Mouse (Mus musculus): Measurements from ENCODE around the gene Amh. TPM values are rescaled to one million over a fixed set of nuclear protein-coding genes. Genes with fewer than 3 reads are reported as not detected.
"Not testable (repeated sequence)": the region's sequence is repeated elsewhere in the genome, so short reads cannot be mapped to it uniquely, and the experiment has no call there.

The Amh gene
- polyA plus RNA-seq, 1 experiment from 2014 or later: not detected

DNA sequence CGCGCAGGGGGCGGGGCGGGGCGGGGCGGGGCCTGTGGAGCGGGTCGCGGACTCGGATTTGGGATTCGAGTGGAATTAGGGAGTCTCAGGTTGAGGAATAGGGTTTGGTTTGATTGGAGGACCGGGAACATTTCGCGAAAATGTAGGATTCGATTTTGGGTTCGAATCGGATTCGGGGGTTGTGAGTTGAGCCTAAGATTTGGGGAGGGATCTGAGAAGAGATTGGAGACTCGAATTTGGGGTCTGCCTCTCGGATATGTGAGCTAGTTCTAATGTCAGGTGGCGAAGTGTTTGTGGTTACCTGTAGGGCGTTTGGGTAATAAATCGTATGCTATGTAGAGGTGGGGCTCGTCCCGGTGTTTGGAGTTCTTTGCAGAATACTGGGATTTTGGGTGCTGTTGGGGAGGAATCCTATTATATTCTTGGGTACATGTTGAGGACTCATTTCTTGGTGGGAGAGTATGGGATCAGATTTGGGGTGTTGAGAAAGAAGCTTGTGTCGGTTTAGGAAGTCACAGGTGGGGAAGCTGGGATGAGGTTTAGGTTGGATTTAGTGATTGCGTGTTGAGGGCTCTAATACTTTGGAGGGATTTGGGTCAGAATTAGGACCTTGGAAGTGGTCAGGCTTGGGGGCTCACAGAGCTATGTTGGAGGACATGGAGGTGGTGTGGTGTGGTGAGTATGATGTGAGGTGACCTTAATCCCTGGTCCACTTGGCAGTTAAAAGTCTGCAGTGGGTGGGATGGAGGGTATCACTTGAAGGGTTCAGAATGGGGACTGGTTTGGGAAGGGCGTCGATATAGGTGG, 22.2 kb downstream of the Amh start:
- Histone ChIP-seq H3K36me3 (peaks cover 22% of the 10 kb centered on the region), H3K27ac (peak overlapping the region; percentile 64; the same call in 1 of the 2 replicates), H3K4me1 (peaks cover 35% of the 10 kb centered on the region), H3K4me3 (peak overlapping the region; percentile 87), H3K9ac (peak overlapping the region; percentile 92), H3K27me3 (replicated peaks) (no peaks in the 10 kb centered on the region), H3K4me2 (replicated peaks) (peak overlapping the region; percentile 99), H3K9me3 (no peaks in the 10 kb centered on the region)
- WGBS: 9% methylated on average over 29 of the region's 29 CpGs
- ATAC-seq (ENCODE audit: low FRiP score, low read depth): no peak

DNA sequence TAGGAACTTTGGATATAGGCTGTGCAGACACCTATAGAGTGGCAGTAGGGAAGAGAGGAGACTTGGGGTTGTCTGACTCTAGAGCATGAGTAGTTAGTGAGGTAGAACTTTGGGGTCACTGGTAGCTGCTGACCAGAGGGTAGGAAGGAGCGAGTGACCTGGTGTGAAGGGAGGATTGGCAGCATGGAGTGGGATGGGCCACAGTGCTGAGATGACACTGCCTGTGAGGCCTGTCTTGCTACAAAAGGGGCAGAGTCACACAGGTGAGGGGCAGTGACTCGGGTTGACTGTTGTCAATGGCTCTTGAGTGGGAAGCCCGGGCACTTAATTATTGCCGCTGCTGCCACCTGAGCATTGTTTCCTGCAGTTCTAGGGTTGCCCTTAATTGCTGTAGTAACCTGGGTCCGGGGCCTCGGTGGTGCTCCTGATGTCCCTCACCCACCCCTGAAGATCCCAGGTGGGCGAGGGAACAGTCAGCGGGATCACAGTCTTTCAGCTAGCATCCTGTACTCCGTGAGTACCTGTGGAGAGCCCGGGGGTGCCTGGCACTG, 22.9 kb downstream of the Amh start:
- H3K27me3 ChIP-seq (replicated peaks): no peaks in the 10 kb centered on the region
- peaks cover 22% of the 10 kb centered on the region for H3K36me3 ChIP-seq
- peak overlapping the region; percentile 99 for H3K4me2 ChIP-seq (replicated peaks)
- H3K27ac ChIP-seq: no peak overlapping the region
- ATAC-seq (ENCODE audit: low FRiP score, low read depth): no peak
- H3K4me3 ChIP-seq: peak overlapping the region; percentile 87
- H3K9me3 ChIP-seq: no peaks in the 10 kb centered on the region
- peaks cover 35% of the 10 kb centered on the region for H3K4me1 ChIP-seq
- peak overlapping the region; percentile 92 for H3K9ac ChIP-seq
- 83% methylated on average over 10 of the region's 10 CpGs for WGBS

DNA sequence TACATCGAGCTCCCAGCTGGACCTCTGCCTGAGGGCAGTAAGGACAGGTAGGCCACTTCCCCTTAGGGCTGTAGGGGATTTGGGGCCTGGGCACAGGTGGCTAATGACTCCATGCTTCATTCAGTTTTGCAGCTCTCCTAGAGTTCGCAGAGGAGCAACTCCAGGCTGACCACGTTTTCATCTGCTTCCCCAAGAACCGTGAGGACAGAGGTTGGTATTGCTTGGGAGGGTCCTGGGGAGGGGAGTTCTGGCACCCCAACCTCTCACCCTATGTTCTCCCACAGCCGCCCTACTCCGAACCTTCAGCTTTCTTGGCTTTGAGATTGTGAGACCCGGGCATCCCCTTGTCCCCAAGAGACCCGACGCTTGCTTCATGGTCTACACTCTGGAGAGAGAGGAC, 23.5 kb downstream of the Amh start:
- Histone ChIP-seq H3K4me2 (replicated peaks) (peak overlapping the region; percentile 99), H3K36me3 (peaks cover 22% of the 10 kb centered on the region), H3K4me3 (peak overlapping the region; percentile 87; the same call in 1 of the 2 replicates), H3K4me1 (peaks cover 35% of the 10 kb centered on the region)
- H3K27me3 ChIP-seq (replicated peaks); H3K27ac ChIP-seq; H3K9me3 ChIP-seq; H3K9ac ChIP-seq; ATAC-seq (ENCODE audit: low FRiP score, low read depth): not testable (repeated sequence)
- WGBS: 87% methylated on average over 9 of the region's 9 CpGs

DNA sequence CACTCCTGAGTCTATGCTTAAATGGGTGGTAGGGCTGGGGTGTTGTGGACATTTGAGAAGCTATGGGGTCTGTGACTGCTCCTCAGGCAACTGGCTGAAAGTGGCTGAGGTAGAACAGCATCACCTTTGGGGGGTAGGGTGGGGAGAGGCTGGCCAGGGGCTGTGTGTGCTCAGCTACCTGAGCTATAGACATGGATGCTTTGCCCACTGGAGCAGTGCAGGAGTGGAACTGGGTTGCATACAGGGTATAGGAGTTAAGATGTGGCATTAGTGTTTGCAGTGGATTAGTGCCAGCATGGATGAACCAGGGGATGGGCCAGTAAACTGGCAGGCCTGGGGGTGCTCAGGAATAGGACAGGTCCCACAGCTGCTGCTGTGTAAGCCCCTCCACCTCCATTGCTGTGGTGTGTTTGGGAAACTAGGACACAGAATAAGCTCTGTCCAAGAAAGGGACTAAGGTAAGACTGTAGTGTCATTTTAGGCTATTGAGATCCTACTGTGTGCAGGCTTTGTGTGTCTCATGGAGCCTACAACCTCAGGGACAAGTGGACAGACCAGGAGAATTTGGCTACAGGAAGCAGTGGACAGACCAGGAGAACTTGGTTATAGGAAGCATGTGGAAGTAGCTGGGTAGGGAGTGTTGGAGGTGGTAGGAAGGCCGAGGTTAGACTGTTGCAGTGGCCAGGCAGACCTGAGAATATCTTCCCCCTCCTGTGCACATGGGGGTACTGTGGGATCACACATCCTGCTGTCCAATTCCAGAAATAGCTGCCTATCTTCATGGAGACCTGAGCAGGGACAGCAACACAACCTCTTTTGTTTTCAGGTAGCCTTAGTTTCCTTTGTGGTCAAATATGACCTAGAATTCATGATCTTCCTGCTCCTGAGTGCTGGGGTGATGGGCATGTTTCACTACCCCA, 24.6 kb downstream of the Amh start:
- WGBS: 78% methylated on average over 1 of the region's 1 CpGs
- Histone ChIP-seq H3K9ac (no peak overlapping the region), H3K4me1 (peaks cover 35% of the 10 kb centered on the region), H3K27me3 (replicated peaks) (peaks cover 16% of the 10 kb centered on the region), H3K9me3 (0 out of 2 replicates have a peak, but pooled peaks cover under 1% of the 10 kb centered on the region), H3K4me2 (replicated peaks) (no peak overlapping the region), H3K36me3 (peaks cover 22% of the 10 kb centered on the region), H3K27ac (no peak overlapping the region), H3K4me3 (no peak overlapping the region)
- ATAC-seq (ENCODE audit: low FRiP score, low read depth): no peak

DNA sequence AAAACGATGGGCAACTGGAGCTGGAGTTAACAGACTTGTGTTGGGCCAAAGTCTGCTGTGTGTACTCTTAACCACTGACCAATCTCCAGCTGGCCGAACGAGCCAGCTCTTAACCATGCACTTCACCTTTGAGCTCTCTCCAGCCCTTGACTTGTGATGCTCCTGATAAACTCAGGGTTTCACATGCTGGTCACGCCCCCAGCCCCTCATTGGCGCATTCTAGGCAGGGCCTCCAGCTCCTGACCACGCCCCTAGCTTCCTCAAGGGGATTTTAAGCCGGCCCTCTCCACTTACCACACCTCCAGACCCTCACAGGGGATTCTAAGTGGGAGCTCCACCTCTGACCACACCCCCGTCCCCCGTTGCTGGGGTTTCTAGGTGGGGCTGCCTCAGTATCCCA, 26.1 kb downstream of the Amh start:
- Histone ChIP-seq H3K9me3 (0 out of 2 replicates have a peak, but pooled peaks cover 6% of the 10 kb centered on the region), H3K27ac (no peak overlapping the region), H3K4me1 (peaks cover 35% of the 10 kb centered on the region), H3K9ac (no peak overlapping the region), H3K4me2 (replicated peaks) (peak overlapping the region; percentile 16; the same call in 1 of the 2 replicates), H3K27me3 (replicated peaks) (peaks cover 32% of the 10 kb centered on the region), H3K4me3 (no peak overlapping the region; the same call in 1 of the 2 replicates), H3K36me3 (peaks cover 22% of the 10 kb centered on the region)
- 2% methylated on average over 9 of the region's 9 CpGs for WGBS
- ATAC-seq (ENCODE audit: low FRiP score, low read depth): no peak

DNA sequence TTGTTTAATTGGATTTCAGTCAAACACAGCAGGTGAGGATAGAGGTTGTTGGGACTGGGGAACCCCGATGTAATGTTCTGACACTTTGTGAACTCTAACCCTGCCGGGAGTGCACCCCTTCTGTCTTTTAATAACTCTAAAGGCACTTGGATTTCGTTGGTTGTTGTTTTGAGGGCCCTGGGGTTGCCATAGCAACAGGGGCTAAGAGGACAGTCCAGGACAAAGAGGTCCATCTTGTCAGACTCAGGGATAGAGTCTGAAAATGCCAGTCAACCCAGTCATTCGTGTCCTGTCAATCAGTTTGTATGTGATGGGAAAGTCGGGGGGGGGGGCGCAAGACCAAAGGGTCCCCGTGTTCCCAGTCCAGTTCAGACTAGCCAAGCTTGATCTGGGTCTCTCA, 27.8 kb downstream of the Amh start:
- Histone ChIP-seq H3K9me3 (0 out of 2 replicates have a peak, but pooled peaks cover 6% of the 10 kb centered on the region), H3K4me1 (peaks cover 29% of the 10 kb centered on the region), H3K27ac (no peak overlapping the region), H3K36me3 (peaks cover 22% of the 10 kb centered on the region), H3K4me2 (replicated peaks) (no peak overlapping the region), H3K27me3 (replicated peaks) (peaks cover 36% of the 10 kb centered on the region), H3K9ac (no peak overlapping the region), H3K4me3 (no peak overlapping the region)
- ATAC-seq (ENCODE audit: low FRiP score, low read depth): no peak
- 58% methylated on average over 7 of the region's 7 CpGs for WGBS

DNA sequence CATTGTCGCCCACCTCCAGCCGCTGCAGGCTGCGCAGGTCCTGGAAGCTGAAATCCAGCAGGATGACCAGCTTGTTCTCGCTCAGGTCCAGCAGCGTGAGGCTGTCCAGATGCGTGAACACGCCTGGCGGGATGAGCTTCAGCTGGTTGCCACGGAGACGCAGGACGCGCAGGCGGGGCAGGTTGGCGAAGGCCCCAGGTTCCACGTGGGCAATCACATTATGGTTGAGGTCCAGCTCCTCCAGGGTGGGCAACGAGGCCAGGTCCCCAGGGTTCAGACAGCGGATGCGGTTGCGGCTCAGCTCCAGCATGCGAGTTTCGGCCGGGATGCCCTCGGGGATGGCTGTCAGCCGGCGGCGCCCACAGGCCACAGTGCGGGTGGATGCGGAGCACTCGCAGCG, 30.6 kb downstream of the Amh start:
- H3K4me2 ChIP-seq (replicated peaks): peak overlapping the region; percentile 25
- no peak overlapping the region for H3K4me3 ChIP-seq
- peaks cover 7% of the 10 kb centered on the region for H3K4me1 ChIP-seq
- peaks cover 3% of the 10 kb centered on the region; the same call in 1 of the 2 replicates for H3K36me3 ChIP-seq
- H3K9me3 ChIP-seq: 0 out of 2 replicates have a peak, but pooled peaks cover 6% of the 10 kb centered on the region
- no peak overlapping the region for H3K27ac ChIP-seq
- ATAC-seq (ENCODE audit: low FRiP score, low read depth): no peak
- H3K27me3 ChIP-seq (replicated peaks): peaks cover 36% of the 10 kb centered on the region
- H3K9ac ChIP-seq: no peak overlapping the region; the same call in 1 of the 2 replicates
- WGBS: 53% methylated on average over 30 of the region's 30 CpGs

DNA sequence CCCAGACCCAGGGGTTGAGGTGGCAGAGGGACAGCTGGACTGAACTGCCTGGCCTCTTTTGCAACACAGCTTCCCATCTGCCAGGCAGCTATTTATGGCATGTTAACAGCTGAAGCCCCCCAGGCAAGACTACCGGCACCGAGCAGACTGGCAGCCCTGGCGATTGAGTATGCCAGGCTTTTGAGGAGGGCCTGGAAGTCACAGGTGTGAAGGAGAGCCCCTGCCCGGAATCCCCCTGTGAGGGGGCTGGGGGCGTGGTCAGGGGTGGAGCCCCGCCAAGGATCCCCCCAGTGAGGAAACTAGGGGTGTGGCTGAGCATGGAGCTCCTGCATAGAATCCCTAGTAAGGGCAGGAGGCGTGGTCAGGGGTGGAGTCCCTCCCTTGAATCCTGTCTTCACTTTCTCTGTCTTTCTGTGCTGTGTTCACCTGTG, 31.9 kb downstream of the Amh start:
- no peak overlapping the region for H3K4me3 ChIP-seq
- H3K4me2 ChIP-seq (replicated peaks): no peak overlapping the region
- H3K27ac ChIP-seq: no peak overlapping the region
- H3K9ac ChIP-seq: no peak overlapping the region
- H3K4me1 ChIP-seq: no peaks in the 10 kb centered on the region; the same call in 1 of the 2 replicates
- no peak for ATAC-seq (ENCODE audit: low FRiP score, low read depth)
- H3K36me3 ChIP-seq: no peaks in the 10 kb centered on the region; the same call in 1 of the 2 replicates
- WGBS: 44% methylated on average over 7 of the region's 7 CpGs
- 0 out of 2 replicates have a peak, but pooled peaks cover 6% of the 10 kb centered on the region for H3K9me3 ChIP-seq
- H3K27me3 ChIP-seq (replicated peaks): peaks cover 42% of the 10 kb centered on the region

DNA sequence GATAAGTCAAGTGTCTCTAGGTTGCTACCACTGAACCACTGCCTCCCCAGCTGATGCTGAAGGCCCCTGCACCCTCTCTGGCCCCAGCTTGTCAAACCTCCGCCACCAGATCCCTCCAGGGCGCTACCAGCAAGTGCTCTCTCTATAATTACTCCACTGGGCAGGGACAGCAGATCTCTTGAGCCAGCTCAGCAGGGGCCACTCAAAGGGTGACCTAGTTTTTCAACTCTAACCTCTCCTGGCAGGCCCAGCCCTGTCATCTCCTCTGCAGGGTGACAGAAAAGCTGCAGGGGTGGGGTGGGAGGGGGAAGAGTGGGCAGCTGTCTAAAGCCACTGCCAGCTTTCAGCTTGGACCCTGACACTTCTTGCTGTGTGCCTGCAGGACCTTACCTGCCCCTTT, 32.8 kb downstream of the Amh start:
- Histone ChIP-seq H3K9me3 (0 out of 2 replicates have a peak, but pooled peaks cover 6% of the 10 kb centered on the region), H3K27ac (no peak overlapping the region), H3K4me1 (no peaks in the 10 kb centered on the region; the same call in 1 of the 2 replicates), H3K9ac (0 out of 2 replicates have a peak overlapping the region, but pooled peaks have one; percentile 14), H3K4me3 (no peak overlapping the region), H3K27me3 (replicated peaks) (peaks cover 50% of the 10 kb centered on the region), H3K36me3 (no peaks in the 10 kb centered on the region), H3K4me2 (replicated peaks) (no peak overlapping the region)
- no peak for ATAC-seq (ENCODE audit: low FRiP score, low read depth)
- 16% methylated on average over 2 of the region's 2 CpGs for WGBS

DNA sequence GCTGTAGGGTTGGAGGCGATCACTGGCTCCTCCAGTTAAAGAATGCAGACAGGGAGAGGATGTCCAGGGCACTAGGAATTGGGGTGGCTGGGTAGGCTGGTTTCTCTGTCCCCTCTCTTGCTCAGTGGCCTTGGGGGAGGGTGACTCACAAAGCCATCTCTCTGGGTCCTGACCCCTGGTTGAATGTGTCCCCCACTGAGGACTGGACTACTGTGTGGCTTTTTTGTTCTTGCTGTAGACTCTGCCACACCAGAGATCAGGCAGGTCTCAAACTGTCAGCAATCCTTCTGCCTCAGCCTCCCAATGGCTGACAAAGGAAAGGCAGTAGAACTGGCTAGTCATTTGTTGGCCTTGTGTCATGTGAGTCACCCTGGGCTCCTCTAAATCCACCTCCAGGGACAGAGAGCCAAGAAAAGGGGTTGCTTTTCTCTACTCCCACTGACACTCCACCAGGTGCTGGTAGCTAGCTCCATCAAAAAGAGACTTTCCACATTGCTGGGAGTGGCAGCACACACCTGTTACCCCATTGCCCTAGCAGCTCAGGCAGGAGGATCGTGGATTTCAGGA, 33.4 kb downstream of the Amh start:
- ATAC-seq (ENCODE audit: low FRiP score, low read depth): no peak
- Histone ChIP-seq H3K4me2 (replicated peaks) (no peak overlapping the region), H3K4me3 (no peak overlapping the region), H3K4me1 (peaks cover 4% of the 10 kb centered on the region; the same call in 1 of the 2 replicates), H3K36me3 (no peaks in the 10 kb centered on the region), H3K27ac (no peak overlapping the region), H3K27me3 (replicated peaks) (peaks cover 52% of the 10 kb centered on the region), H3K9me3 (0 out of 2 replicates have a peak, but pooled peaks cover 6% of the 10 kb centered on the region), H3K9ac (no peak overlapping the region)
- WGBS: 68% methylated on average over 2 of the region's 2 CpGs

DNA sequence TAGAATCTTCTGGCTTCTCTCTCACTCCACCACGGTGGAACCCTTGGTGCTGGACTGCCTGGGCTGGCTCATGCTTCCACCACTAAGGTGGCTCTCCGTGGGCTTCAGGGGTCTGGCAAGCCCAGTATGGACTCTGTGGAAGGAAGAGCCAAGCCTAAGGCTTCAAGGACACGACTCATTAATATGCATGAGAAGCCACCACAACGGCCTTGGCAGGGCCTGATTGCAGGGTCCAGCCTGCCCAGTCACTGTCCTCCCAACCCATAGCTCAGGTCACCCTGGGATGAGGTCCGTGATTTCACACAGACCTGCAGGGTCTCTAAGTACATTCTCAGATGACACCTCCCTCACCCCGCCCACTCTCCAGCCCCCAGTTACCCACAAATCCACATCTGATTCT, 34.8 kb downstream of the Amh start:
- no peak overlapping the region for H3K4me2 ChIP-seq (replicated peaks)
- H3K27me3 ChIP-seq (replicated peaks): peaks cover 52% of the 10 kb centered on the region
- WGBS: 61% methylated on average over 6 of the region's 6 CpGs
- no peak for ATAC-seq (ENCODE audit: low FRiP score, low read depth)
- 0 out of 2 replicates have a peak, but pooled peaks cover 3% of the 10 kb centered on the region for H3K9me3 ChIP-seq
- no peak overlapping the region for H3K4me3 ChIP-seq
- no peaks in the 10 kb centered on the region for H3K36me3 ChIP-seq
- 0 out of 2 replicates have a peak overlapping the region, but pooled peaks have one; percentile 9 for H3K9ac ChIP-seq
- H3K27ac ChIP-seq: no peak overlapping the region
- H3K4me1 ChIP-seq: peaks cover 11% of the 10 kb centered on the region

Data from neural tube, embryonic 12.5 days (tissue).